Mouse (Mus musculus): Measurements from ENCODE around the gene Fzr1. TPM values are rescaled to one million over a fixed set of nuclear protein-coding genes. Genes with fewer than 3 reads are reported as not detected.

The Fzr1 gene
- total RNA-seq, 2 experiments from 2014 or later = 17.8 to 21.7 TPM

- peak; percentile 75 for ATAC-seq (replicated peaks; ENCODE audit: poor library complexity)
Observed at GRCm38 (mm10) chr10:81383802-81384604, 5.7 kb upstream of the Fzr1 start, which contains the start of the genes Dohh and Gm48551. Dohh (plus strand) TSS chr10:81384428. Gm48551 (plus strand) TSS chr10:81384466.

- peak; percentile 52 for ATAC-seq (replicated peaks; ENCODE audit: poor library complexity)
Observed at GRCm38 (mm10) chr10:81382039-81382438, 3.7 kb upstream of the Fzr1 start.

- ATAC-seq (replicated peaks; ENCODE audit: poor library complexity) = no peak
Observed at GRCm38 (mm10) chr10:81379809-81380378, 1.6 kb upstream of the Fzr1 start.

- no peak for ATAC-seq (replicated peaks; ENCODE audit: poor library complexity)
Observed at GRCm38 (mm10) chr10:81379183-81379553, 852 bp upstream of the Fzr1 start.

GRCm38 (mm10) chr10:81378553-81379182, 352 bp upstream of the Fzr1 start:
- ATAC-seq (replicated peaks; ENCODE audit: poor library complexity) = peak; percentile 81

- ATAC-seq (replicated peaks; ENCODE audit: poor library complexity) = no peak
Observed at GRCm38 (mm10) chr10:81377362-81377664, 1.0 kb downstream of the Fzr1 start.

GRCm38 (mm10) chr10:81376561-81377361, 1.6 kb downstream of the Fzr1 start:
- no peak for ATAC-seq (replicated peaks; ENCODE audit: poor library complexity)

GRCm38 (mm10) chr10:81375322-81375721, 3.0 kb downstream of the Fzr1 start:
- ATAC-seq (replicated peaks; ENCODE audit: poor library complexity) = no peak

- ATAC-seq (replicated peaks; ENCODE audit: poor library complexity) = no peak
Observed at GRCm38 (mm10) chr10:81367207-81367495, 11.2 kb downstream of the Fzr1 start.

- no peak for ATAC-seq (replicated peaks; ENCODE audit: poor library complexity)
Observed at GRCm38 (mm10) chr10:81366477-81367206, 11.7 kb downstream of the Fzr1 start.

GRCm38 (mm10) chr10:81365672-81366476, 12.4 kb downstream of the Fzr1 start, which contains the start of gene 4930404N11Rik:
4930404N11Rik (minus strand) TSS chr10:81365816.
- peak; percentile 9 for ATAC-seq (replicated peaks; ENCODE audit: poor library complexity)

- ATAC-seq (replicated peaks; ENCODE audit: poor library complexity) = no peak
Observed at GRCm38 (mm10) chr10:81365073-81365472, 13.2 kb downstream of the Fzr1 start.

- ATAC-seq (replicated peaks; ENCODE audit: poor library complexity) = no peak
Observed at GRCm38 (mm10) chr10:81364666-81365065, 13.7 kb downstream of the Fzr1 start.

- no peak for ATAC-seq (replicated peaks; ENCODE audit: poor library complexity)
Observed at GRCm38 (mm10) chr10:81363436-81364346, 14.6 kb downstream of the Fzr1 start.

- peak; percentile 51 for ATAC-seq (replicated peaks; ENCODE audit: poor library complexity)
Observed at GRCm38 (mm10) chr10:81362336-81362949, 15.9 kb downstream of the Fzr1 start.

- ATAC-seq (replicated peaks; ENCODE audit: poor library complexity) = no peak
Observed at GRCm38 (mm10) chr10:81360721-81361120, 17.6 kb downstream of the Fzr1 start.

GRCm38 (mm10) chr10:81358841-81359240, 19.5 kb downstream of the Fzr1 start:
- peak; percentile 29 for ATAC-seq (replicated peaks; ENCODE audit: poor library complexity)

GRCm38 (mm10) chr10:81358209-81358608, 20.1 kb downstream of the Fzr1 start:
- ATAC-seq (replicated peaks; ENCODE audit: poor library complexity) = no peak
